Mouse (Mus musculus) common myeloid progenitor, adult 5-6 weeks (primary cell): Measurements from ENCODE around the gene Prkrip1. TPM values are rescaled to one million over a fixed set of nuclear protein-coding genes. Genes with fewer than 3 reads are reported as not detected.

Experiments used
- ATAC-seq: replicated peaks from 2 replicates; pipeline ENCODE4 v1.8.0; 2016; ENCODE audit warnings: low read depth, mild to moderate bottlenecking, moderate TSS enrichment, inconsistent platforms; ENCODE audit not compliant: poor library complexity, severe bottlenecking
- total RNA-seq: library from RNA; stranded (forward); fragments of 200-1000, 187-1606 nt; gene quantifications from 2 replicates; pipeline ENCODE4 v1.2.3, GENCODE M21; 2017

The Prkrip1 gene
- total RNA-seq, 1 experiment from 2014 or later, result 24.2 TPM

GRCm38 (mm10) chr5:136213716-136214115 lies 15.0 kb upstream of the Prkrip1 start:
- no peak for ATAC-seq

GRCm38 (mm10) chr5:136212716-136213115 lies 14.0 kb upstream of the Prkrip1 start:
- ATAC-seq, result no peak

- peak; percentile 89 for ATAC-seq
Observed at GRCm38 (mm10) chr5:136211341-136212102, 12.8 kb upstream of the Prkrip1 start.

GRCm38 (mm10) chr5:136210549-136210948 lies 11.8 kb upstream of the Prkrip1 start:
- ATAC-seq, result 0 out of 2 replicates have a peak, but pooled peaks have one; percentile 29

GRCm38 (mm10) chr5:136201832-136202231 lies 3.1 kb upstream of the Prkrip1 start:
- peak; percentile 42 for ATAC-seq

- no peak for ATAC-seq
Observed at GRCm38 (mm10) chr5:136199526-136199925, 763 bp upstream of the Prkrip1 start.

GRCm38 (mm10) chr5:136191870-136192269 lies 6.9 kb downstream of the Prkrip1 start:
- ATAC-seq, result peak; percentile 50; the same call in 1 of the 2 replicates

- peak; percentile 88 for ATAC-seq
Observed at GRCm38 (mm10) chr5:136186723-136187122, 12.0 kb downstream of the Prkrip1 start.

- ATAC-seq, result no peak; the same call in 1 of the 2 replicates
Observed at GRCm38 (mm10) chr5:136183766-136184165, 15.0 kb downstream of the Prkrip1 start.

GRCm38 (mm10) chr5:136182830-136183229 lies 15.9 kb downstream of the Prkrip1 start:
- peak; percentile 31; the same call in 1 of the 2 replicates for ATAC-seq

- no peak for ATAC-seq
Observed at GRCm38 (mm10) chr5:136182049-136182448, 16.7 kb downstream of the Prkrip1 start.

- no peak for ATAC-seq
Observed at GRCm38 (mm10) chr5:136181197-136181596, 17.6 kb downstream of the Prkrip1 start.

- peak; percentile 67 for ATAC-seq
Observed at GRCm38 (mm10) chr5:136179594-136179993, 19.2 kb downstream of the Prkrip1 start.

GRCm38 (mm10) chr5:136173606-136174463 lies 24.9 kb downstream of the Prkrip1 start:
- ATAC-seq, result peak; percentile 26; the same call in 1 of the 2 replicates

- ATAC-seq, result no peak
Observed at GRCm38 (mm10) chr5:136172939-136173338, 25.8 kb downstream of the Prkrip1 start.

- peak; percentile 45 for ATAC-seq
Observed at GRCm38 (mm10) chr5:136171363-136172341, 27.1 kb downstream of the Prkrip1 start.

- ATAC-seq, result peak; percentile 50
Observed at GRCm38 (mm10) chr5:136170512-136171362, 28.0 kb downstream of the Prkrip1 start, which contains the start of gene Orai2. Gene Orai2 (minus strand): TSS chr5:136170713.

GRCm38 (mm10) chr5:136169626-136170511 lies 28.9 kb downstream of the Prkrip1 start:
- peak; percentile 12 for ATAC-seq
